Mouse (Mus musculus) erythroid progenitor cell, adult 5-6 weeks (primary cell): ENCODE data around the gene B3gnt4. TPM values are rescaled to one million over a fixed set of nuclear protein-coding genes. Genes with fewer than 3 reads are reported as not detected.

Source experiments
- ATAC-seq: replicated peaks from 2 replicates; pipeline ENCODE4 v1.8.0; 2016; ENCODE audit warnings: moderate number of reproducible peaks, mild to moderate bottlenecking, moderate TSS enrichment, inconsistent platforms; ENCODE audit not compliant: poor library complexity, low FRiP score, severe bottlenecking
- total RNA-seq, 2 experiments: library from RNA; stranded (forward) in 1 of 2; stranded (reverse) in 1 of 2; fragments of 150-400 nt in 1 of 2; fragments of 186-747, 209-891 nt in 1 of 2; gene quantifications; 2 replicates each; pipeline versions ENCODE4 v1.2.3 to v1.2.4; 2015 to 2017; ENCODE audit warnings: low replicate concordance in 2 of 2

Gene B3gnt4
- total RNA-seq, 2 experiments from 2014 or later = not detected

GRCm38 (mm10) chr5:123524393-123524750 lies 14.1 kb downstream of the B3gnt4 start:
- peak; percentile 75 for ATAC-seq

- no peak for ATAC-seq
Measured at GRCm38 (mm10) chr5:123525281-123525680, 15.0 kb downstream of the B3gnt4 start, which contains the start of gene Gm49027. Gene Gm49027, minus strand, starts transcription at chr5:123525488.

- no peak for ATAC-seq
Measured at GRCm38 (mm10) chr5:123525916-123526495, 15.7 kb downstream of the B3gnt4 start.

- no peak for ATAC-seq
Measured at GRCm38 (mm10) chr5:123528641-123529040, 18.4 kb downstream of the B3gnt4 start.

- no peak for ATAC-seq
Measured at GRCm38 (mm10) chr5:123530056-123530455, 19.8 kb downstream of the B3gnt4 start.

GRCm38 (mm10) chr5:123533801-123534200 lies 23.5 kb downstream of the B3gnt4 start:
- no peak for ATAC-seq

- peak; percentile 68 for ATAC-seq
Measured at GRCm38 (mm10) chr5:123555693-123556092, 45.4 kb downstream of the B3gnt4 start.

- ATAC-seq = no peak
Measured at GRCm38 (mm10) chr5:123556451-123556850, 46.2 kb downstream of the B3gnt4 start.

GRCm38 (mm10) chr5:123559588-123559987 lies 49.3 kb downstream of the B3gnt4 start:
- no peak for ATAC-seq

- ATAC-seq = no peak
Measured at GRCm38 (mm10) chr5:123561128-123561527, 50.9 kb downstream of the B3gnt4 start.

Other genes with a start within 250 kb of the B3gnt4 start
- gene Bcl7a, start 166.6 kb upstream of the B3gnt4 start, total RNA-seq (2015; ENCODE audit: low replicate concordance) = 15.1 and 18.0 TPM in 2 replicates
- gene Bcl7a, start 166.6 kb upstream of the B3gnt4 start, total RNA-seq (2017; ENCODE audit: low replicate concordance) = 8.7 and 11.3 TPM in 2 replicates
- gene Mlxip, start 115.7 kb upstream of the B3gnt4 start, total RNA-seq (2015; ENCODE audit: low replicate concordance) = 11.3 and 13.3 TPM in 2 replicates
- gene Mlxip, start 115.7 kb upstream of the B3gnt4 start, total RNA-seq (2017; ENCODE audit: low replicate concordance) = 2.0 and 2.8 TPM in 2 replicates
- gene Lrrc43, start 21.2 kb upstream of the B3gnt4 start, total RNA-seq (2015; ENCODE audit: low replicate concordance) = not detected in 2 replicates
- gene Lrrc43, start 21.2 kb upstream of the B3gnt4 start, total RNA-seq (2017; ENCODE audit: low replicate concordance) = not detected in 2 replicates
- gene Il31, start 21.0 kb upstream of the B3gnt4 start, total RNA-seq (2015; ENCODE audit: low replicate concordance) = not detected in 2 replicates
- not detected in 2 replicates for gene Il31, start 21.0 kb upstream of the B3gnt4 start, total RNA-seq (2017; ENCODE audit: low replicate concordance)
- gene Diablo, start 13.7 kb downstream of the B3gnt4 start, total RNA-seq (2015; ENCODE audit: low replicate concordance) = 13.0 and 28.8 TPM in 2 replicates
- 27.0 and 49.5 TPM in 2 replicates for gene Diablo, start 13.7 kb downstream of the B3gnt4 start, total RNA-seq (2017; ENCODE audit: low replicate concordance)
- gene Gm49027, start 15.0 kb downstream of the B3gnt4 start, total RNA-seq (2015; ENCODE audit: low replicate concordance) = not detected in 2 replicates
- gene Gm49027, start 15.0 kb downstream of the B3gnt4 start, total RNA-seq (2017; ENCODE audit: low replicate concordance) = not detected in 2 replicates
- gene Vps33a, start 62.6 kb downstream of the B3gnt4 start, total RNA-seq (2015; ENCODE audit: low replicate concordance) = 9.4 and 10.9 TPM in 2 replicates
- 8.2 and 9.4 TPM in 2 replicates for gene Vps33a, start 62.6 kb downstream of the B3gnt4 start, total RNA-seq (2017; ENCODE audit: low replicate concordance)
- 19.5 and 28.1 TPM in 2 replicates for gene Clip1, start 174.2 kb downstream of the B3gnt4 start, total RNA-seq (2015; ENCODE audit: low replicate concordance)
- 15.1 and 21.3 TPM in 2 replicates for gene Clip1, start 174.2 kb downstream of the B3gnt4 start, total RNA-seq (2017; ENCODE audit: low replicate concordance)
- gene Zcchc8, start 210.6 kb downstream of the B3gnt4 start, total RNA-seq (2015; ENCODE audit: low replicate concordance) = 68.8 and 69.6 TPM in 2 replicates
- 120 and 155 TPM in 2 replicates for gene Zcchc8, start 210.6 kb downstream of the B3gnt4 start, total RNA-seq (2017; ENCODE audit: low replicate concordance)
- 112 and 156 TPM in 2 replicates for gene Rsrc2, start 239.0 kb downstream of the B3gnt4 start, total RNA-seq (2015; ENCODE audit: low replicate concordance)
- gene Rsrc2, start 239.0 kb downstream of the B3gnt4 start, total RNA-seq (2017; ENCODE audit: low replicate concordance) = 185 and 272 TPM in 2 replicates
- gene Kntc1, start 239.3 kb downstream of the B3gnt4 start, total RNA-seq (2015; ENCODE audit: low replicate concordance) = 152 and 208 TPM in 2 replicates
- 122 and 174 TPM in 2 replicates for gene Kntc1, start 239.3 kb downstream of the B3gnt4 start, total RNA-seq (2017; ENCODE audit: low replicate concordance)